In genomic region chr2:68471759-68472550, GRCm38 (mm10) we compare ENCODE assay signal across 8 mouse cellular contexts. TPM values are rescaled to one million over a fixed set of nuclear protein-coding genes. Genes with fewer than 3 reads are reported as not detected.
DNase-seq lines count a peak whose midpoint lies in the region; ATAC-seq and TF ChIP-seq lines count a peak whose summit lies in the region.

Gene Stk39 (minus strand): TSS chr2:68472268.

- no peaks in the 10 kb centered on the region for H3K27me3 ChIP-seq in embryonic facial prominence, embryonic 12.5 days
- no peaks in the 10 kb centered on the region for H3K27me3 ChIP-seq in kidney, adult 2 months (replicated peaks; ENCODE audit: control insufficient read depth, insufficient read depth, low read length)
- peaks cover 3% of the 10 kb centered on the region; the same call in 1 of the 2 replicates for H3K27me3 ChIP-seq in limb, embryonic 13.5 days
- no peaks in the 10 kb centered on the region; the same call in 1 of the 2 replicates for H3K27me3 ChIP-seq in midbrain, embryonic 15.5 days (replicated peaks)
- H3K27me3 ChIP-seq in splenic B cell, adult 2 months (ENCODE audit: control insufficient read depth, insufficient read depth, low read length, poor library complexity, severe bottlenecking) = no peaks in the 10 kb centered on the region; the same call in 1 of the 2 replicates

- H3K4me3 ChIP-seq in embryonic facial prominence, embryonic 12.5 days = peak within 1 kb of the TSS; percentile 91
- peak within 1 kb of the TSS; percentile 99 for H3K4me3 ChIP-seq in kidney, adult 2 months (ENCODE audit: insufficient read depth, low read depth, low read length)
- peak within 1 kb of the TSS; percentile 91 for H3K4me3 ChIP-seq in limb, embryonic 13.5 days
- peak within 1 kb of the TSS; percentile 99 for H3K4me3 ChIP-seq in midbrain, embryonic 15.5 days

- peak within 1 kb of the TSS; percentile 85 for H3K27ac ChIP-seq in embryonic facial prominence, embryonic 12.5 days
- peak within 1 kb of the TSS; percentile 98 for H3K27ac ChIP-seq in kidney, adult 2 months (ENCODE audit: insufficient read depth, low read depth, low read length)
- H3K27ac ChIP-seq in limb, embryonic 13.5 days = peak within 1 kb of the TSS; percentile 87
- H3K27ac ChIP-seq in midbrain, embryonic 15.5 days = peak within 1 kb of the TSS; percentile 94

- peak within 1 kb of the TSS; percentile 74 for H3K4me2 ChIP-seq in embryonic facial prominence, embryonic 12.5 days (replicated peaks)
- peak within 1 kb of the TSS; percentile 96 for H3K4me2 ChIP-seq in limb, embryonic 13.5 days (replicated peaks)
- H3K4me2 ChIP-seq in midbrain, embryonic 15.5 days = peak within 1 kb of the TSS; percentile 89

- H3K9ac ChIP-seq in embryonic facial prominence, embryonic 12.5 days = peak within 1 kb of the TSS; percentile 87
- peak within 1 kb of the TSS; percentile 88 for H3K9ac ChIP-seq in limb, embryonic 13.5 days
- peak within 1 kb of the TSS; percentile 91 for H3K9ac ChIP-seq in midbrain, embryonic 15.5 days

- H3K4me1 ChIP-seq in embryonic facial prominence, embryonic 12.5 days = peaks cover 6% of the 10 kb centered on the region; the same call in 1 of the 2 replicates
- H3K4me1 ChIP-seq in kidney, adult 2 months (ENCODE audit: control insufficient read depth, insufficient read depth, low read length) = peaks cover 8% of the 10 kb centered on the region; the same call in 1 of the 2 replicates
- H3K4me1 ChIP-seq in limb, embryonic 13.5 days = peaks cover 10% of the 10 kb centered on the region; the same call in 1 of the 2 replicates
- peaks cover 23% of the 10 kb centered on the region for H3K4me1 ChIP-seq in midbrain, embryonic 15.5 days

- no peaks in the 10 kb centered on the region for H3K36me3 ChIP-seq in embryonic facial prominence, embryonic 12.5 days
- H3K36me3 ChIP-seq in kidney, adult 2 months (ENCODE audit: control insufficient read depth, insufficient read depth, low read length) = no peaks in the 10 kb centered on the region
- H3K36me3 ChIP-seq in limb, embryonic 13.5 days = 0 out of 2 replicates have a peak, but pooled peaks cover 3% of the 10 kb centered on the region
- no peaks in the 10 kb centered on the region for H3K36me3 ChIP-seq in midbrain, embryonic 15.5 days (replicated peaks)
- no peaks in the 10 kb centered on the region for H3K36me3 ChIP-seq in splenic B cell, adult 2 months (ENCODE audit: control insufficient read depth, insufficient read depth, low read length, poor library complexity, severe bottlenecking)

- peak; percentile 79 for ATAC-seq in embryonic facial prominence, embryonic 12.5 days (ENCODE audit: insufficient number of reproducible peaks, insufficient read depth, low FRiP score, low TSS enrichment)
- peak; percentile 86 for ATAC-seq in limb, embryonic 13.5 days (ENCODE audit: low FRiP score, low read depth)
- ATAC-seq in midbrain, embryonic 15.5 days (replicated peaks) = peak; percentile 85

- no peaks in the 10 kb centered on the region for H3K9me3 ChIP-seq in embryonic facial prominence, embryonic 12.5 days
- H3K9me3 ChIP-seq in limb, embryonic 13.5 days = no peaks in the 10 kb centered on the region
- H3K9me3 ChIP-seq in midbrain, embryonic 15.5 days = no peaks in the 10 kb centered on the region

- peak; percentile 38 to 57 for DNase-seq in spleen, adult 18-20 months
- no peak for DNase-seq in spleen, adult 12 weeks (ENCODE audit: low spot score)
- peak; percentile 86 for DNase-seq in heart, adult 8-10 months (ENCODE audit: low spot score)
- DNase-seq in kidney, adult 2 months = peak; percentile 91
- DNase-seq in splenic B cell, adult 2 months (ENCODE audit: low read depth, low spot score) = peak; percentile 1

- under 1% methylated on average over 79 of the region's 99 CpGs for WGBS in embryonic facial prominence, embryonic 12.5 days
- 2% methylated on average over 93 of the region's 99 CpGs for WGBS in kidney, adult 2 months
- whole genome bisulfite sequencing in limb, embryonic 13.5 days = under 1% methylated on average over 85 of the region's 99 CpGs
- under 1% methylated on average over 82 of the region's 99 CpGs for WGBS in midbrain, embryonic 15.5 days

- no peak for TF ChIP-seq POLR2A in kidney, adult 2 months (IDR thresholded peaks at IDR 0.05; ENCODE audit: low read depth, low read length)

- no peak for TF ChIP-seq CTCF in kidney, adult 2 months (conservative IDR thresholded peaks at IDR 0.05; ENCODE audit: insufficient read depth, insufficient read length, low read depth, low read length)

RNA-seq across cellular contexts. Expression of gene Stk39, which starts in this region (rescaled TPM):
- 25.1 and 26.6 TPM in 2 replicates for polyA plus RNA-seq in embryonic facial prominence, embryonic 12.5 days (2016; fragmentation: Nextera tagmentation; extraction: Ambion mirVana)
- total RNA-seq in heart, adult 8-10 months (2022) = 10 to 100 TPM; 63.7 to 93.6 (median 79.1) TPM
- 13.9 and 14.6 TPM in 2 replicates for polyA plus RNA-seq in kidney, adult 2 months (2012; rRNA removed)
- polyA plus RNA-seq in limb, embryonic 13.5 days (2015; fragmentation: Nextera tagmentation; extraction: Ambion mirVana) = 13.7 and 14.8 TPM in 2 replicates
- 22.7 and 24.6 TPM in 2 replicates for polyA plus RNA-seq in midbrain, embryonic 15.5 days (2015; fragmentation: Nextera tagmentation; extraction: Ambion mirVana)
